8 mouse cellular contexts compared by ENCODE assay signal in the genomic region with DNA sequence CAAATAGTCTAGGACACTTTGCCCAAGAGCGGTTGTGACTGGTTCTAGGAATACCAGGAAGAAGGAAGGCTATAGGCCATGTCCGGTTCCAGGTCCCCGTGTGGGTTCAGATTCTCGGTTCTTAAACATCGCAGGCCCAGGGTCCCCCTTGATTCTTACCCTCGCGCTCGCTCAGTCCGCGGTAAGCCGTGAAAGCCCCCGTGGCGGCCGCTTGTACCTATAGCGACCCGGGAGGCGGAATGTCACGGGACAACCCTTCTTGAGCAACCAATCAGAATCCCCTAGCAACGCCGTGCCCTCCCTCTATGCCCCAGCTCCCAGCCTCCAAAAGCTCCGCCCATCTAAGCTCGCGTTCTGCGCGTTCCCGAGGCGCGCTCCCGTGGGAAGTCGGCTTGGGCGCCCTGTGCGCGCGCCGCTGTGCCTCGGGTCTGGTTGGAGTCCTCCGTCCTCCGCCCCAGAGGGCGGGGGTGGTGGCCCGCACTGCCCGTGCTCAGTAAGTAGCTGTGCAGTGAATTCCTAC. TPM values are rescaled to one million over a fixed set of nuclear protein-coding genes. Genes with fewer than 3 reads are reported as not detected.
DNase-seq lines count a peak whose midpoint lies in the region; ATAC-seq and TF ChIP-seq lines count a peak whose summit lies in the region.

Gene Naga, minus strand, starts transcription at position 333 of the 520 bp plus-strand sequence.
Gene Pheta2, plus strand, starts transcription at position 350 of the 520 bp plus-strand sequence.
Gene Smdt1, plus strand, starts transcription at position 367 of the 520 bp plus-strand sequence.

- H3K27me3 ChIP-seq in forebrain, embryonic 15.5 days: peaks cover 15% of the 10 kb centered on the region

- DNase-seq in ES-E14 (ENCODE audit: low read depth, low spot score): peak; percentile 98
- peak; percentile 96 for DNase-seq in cerebellum, adult 11-12 months
- peak; percentile 97 for DNase-seq in heart, postnatal 25 days (ENCODE audit: low spot score)
- DNase-seq in layer of hippocampus, adult 18-20 months (ENCODE audit: low spot score in 2 of 2): peak; percentile 91 to 95
- peak; percentile 97 for DNase-seq in lung, adult 2 months
- peak; percentile 94 to 95 for DNase-seq in thymus, adult 18-20 months

- H3K9me3 ChIP-seq in ES-E14 (ENCODE audit: control insufficient read depth, insufficient read depth, low read depth, low read length): no peaks in the 10 kb centered on the region
- H3K9me3 ChIP-seq in forebrain, embryonic 15.5 days: no peaks in the 10 kb centered on the region

- no peak within 1 kb of the TSS for H3K27ac ChIP-seq in ES-E14 (ENCODE audit: insufficient read depth, low read depth, low read length, poor library complexity, severe bottlenecking)
- H3K27ac ChIP-seq in forebrain, embryonic 15.5 days (replicated peaks): no peak within 1 kb of the TSS

- H3K4me1 ChIP-seq in ES-E14 (ENCODE audit: control insufficient read depth in 2 of 2, insufficient read depth in 2 of 2, low read length in 2 of 2, poor library complexity in 1 of 2): peaks cover 10 to 12% of the 10 kb centered on the region in 2 experiments; a peak in 3 of 4 replicates
- H3K4me1 ChIP-seq in forebrain, embryonic 15.5 days: peaks cover 15% of the 10 kb centered on the region
- peaks cover 6% of the 10 kb centered on the region for H3K4me1 ChIP-seq in lung, adult 2 months (ENCODE audit: control insufficient read depth, insufficient read depth, low read length)

- TF ChIP-seq POLR2A in lung, adult 2 months (IDR thresholded peaks at IDR 0.05; ENCODE audit: borderline replicate concordance, extremely low read depth, low read depth, low read length): peak; percentile 10; the same call in 1 of the 2 replicates

- peak within 1 kb of the TSS; percentile 54 for H3K4me2 ChIP-seq in forebrain, embryonic 15.5 days (replicated peaks)

- peak within 1 kb of the TSS; percentile 65 to 74 for H3K4me3 ChIP-seq in ES-E14 (ENCODE audit: insufficient read depth in 1 of 2, low read depth in 1 of 2, low read length in 2 of 2, poor library complexity in 1 of 2, severe bottlenecking in 1 of 2)
- peak within 1 kb of the TSS; percentile 51 for H3K4me3 ChIP-seq in forebrain, embryonic 15.5 days
- H3K4me3 ChIP-seq in lung, adult 2 months (replicated peaks; ENCODE audit: extremely low read depth, low read depth, low read length): peak within 1 kb of the TSS; percentile 90

- in situ Hi-C loops in ES-E14 (cut with MboI; ENCODE audit: low sequenced_read_pairs in 2 of 2, unreplicated experiment in 2 of 2): no loop called here

- intact Hi-C loops in heart, postnatal 25 days (cut with DNase I): loop anchor here (5.0 kb wide), 1 partner anchor 44 kb away; the partner anchor contains the start of gene Cyp2d22

- H3K9ac ChIP-seq in ES-E14 (ENCODE audit: insufficient read depth, low read depth, low read length, poor library complexity, severe bottlenecking): peak within 1 kb of the TSS; percentile 77
- peak within 1 kb of the TSS; percentile 59 for H3K9ac ChIP-seq in forebrain, embryonic 15.5 days (replicated peaks)

- ATAC-seq in forebrain, embryonic 15.5 days (replicated peaks): peak; percentile 93
- peak; percentile 80 for ATAC-seq in neutrophil, adult 5-6 weeks (ENCODE audit: extremely low read depth, insufficient number of reproducible peaks, low FRiP score, poor library complexity, severe bottlenecking)

- H3K36me3 ChIP-seq in ES-E14 (ENCODE audit: control insufficient read depth, insufficient read depth, low read length, poor library complexity, severe bottlenecking): peaks cover 16% of the 10 kb centered on the region; the same call in 1 of the 2 replicates
- no peaks in the 10 kb centered on the region for H3K36me3 ChIP-seq in forebrain, embryonic 15.5 days

- WGBS in forebrain, embryonic 15.5 days: under 1% methylated on average over 41 of the region's 41 CpGs
- WGBS in lung, adult 2 months: under 1% methylated on average over 41 of the region's 41 CpGs

- no peak for TF ChIP-seq CTCF in lung, adult 2 months (IDR thresholded peaks at IDR 0.05; ENCODE audit: insufficient read depth, low read length)

TF ChIP-seq in ES-E14, 5 proteins besides CTCF, POLR2A, EP300 and RAD21:
- no peak for TF ChIP-seq HCFC1 (IDR thresholded peaks at IDR 0.05; ENCODE audit: borderline replicate concordance, insufficient read depth, low read length)
- TF ChIP-seq ZNF384 (IDR thresholded peaks at IDR 0.05; ENCODE audit: low read depth, low read length): no peak
- no peak for TF ChIP-seq CHD2 (IDR thresholded peaks at IDR 0.05; ENCODE audit: low read depth, low read length)
- no peak for TF ChIP-seq ZC3H11A (IDR thresholded peaks at IDR 0.05; ENCODE audit: borderline replicate concordance, low read depth, low read length)
- no peak for TF ChIP-seq MAFK (IDR thresholded peaks at IDR 0.05; ENCODE audit: insufficient read depth, low read depth, low read length)
TF ChIP-seq in ES-E14: peak in this region for 0.

RNA-seq across cellular contexts. Expression of gene Naga, which starts in this region (rescaled TPM):
- total RNA-seq in ES-E14 (2012; rRNA removed): 17.6 and 35.3 TPM in 2 replicates
- polyA plus RNA-seq in forebrain, embryonic 15.5 days (2015; fragmentation: Nextera tagmentation; extraction: Ambion mirVana): 23.2 and 23.9 TPM in 2 replicates
- 10 to 100 TPM; 32.0 to 33.3 TPM for total RNA-seq in heart, postnatal 25 days (2021)
- 10 to 100 TPM; 33.5 to 40.5 TPM for total RNA-seq in layer of hippocampus, adult 18-20 months (2021)
- polyA plus RNA-seq in lung, adult 2 months (2012; rRNA removed): 167 and 189 TPM in 2 replicates
- total RNA-seq in neutrophil, adult 5-6 weeks (2017): 32.2 and 40.0 TPM in 2 replicates

RNA-seq across cellular contexts. Expression of gene Pheta2, which starts in this region (rescaled TPM):
- 0.85 and 0.95 TPM in 2 replicates for total RNA-seq in ES-E14 (2012; rRNA removed)
- 1.4 and 1.5 TPM in 2 replicates for polyA plus RNA-seq in forebrain, embryonic 15.5 days (2015; fragmentation: Nextera tagmentation; extraction: Ambion mirVana)
- total RNA-seq in heart, postnatal 25 days (2021): 1 to 10 TPM in 1 of 2 experiments, under 1 TPM in 1; 0.70 to 1.4 TPM
- under 1 TPM; 0.25 to 0.52 TPM for total RNA-seq in layer of hippocampus, adult 18-20 months (2021)
- 1.8 and 2.4 TPM in 2 replicates for polyA plus RNA-seq in lung, adult 2 months (2012; rRNA removed)
- total RNA-seq in neutrophil, adult 5-6 weeks (2017): 0.35 and 0.37 TPM in 2 replicates

RNA-seq across cellular contexts. Expression of gene Smdt1, which starts in this region (rescaled TPM):
- 172 and 222 TPM in 2 replicates for total RNA-seq in ES-E14 (2012; rRNA removed)
- 292 and 313 TPM in 2 replicates for polyA plus RNA-seq in forebrain, embryonic 15.5 days (2015; fragmentation: Nextera tagmentation; extraction: Ambion mirVana)
- 100 to 1,000 TPM; 203 to 204 TPM for total RNA-seq in heart, postnatal 25 days (2021)
- total RNA-seq in layer of hippocampus, adult 18-20 months (2021): 100 to 1,000 TPM; 149 to 152 TPM
- 189 and 202 TPM in 2 replicates for polyA plus RNA-seq in lung, adult 2 months (2012; rRNA removed)
- 34.0 and 36.1 TPM in 2 replicates for total RNA-seq in neutrophil, adult 5-6 weeks (2017)
